Mouse (Mus musculus) heart, embryonic 13.5 days (tissue): ENCODE measurements around the gene Rab40c. TPM values are rescaled to one million over a fixed set of nuclear protein-coding genes. Genes with fewer than 3 reads are reported as not detected.

Experiments used
- ATAC-seq: fragments of 200-750 bp; cut with Nextera tagmentation; 2 replicates; pipeline ENCODE4 v1.8.0; 2017; ENCODE audit warnings: moderate TSS enrichment; ENCODE audit not compliant: insufficient number of reproducible peaks, low FRiP score, low TSS enrichment; ENCODE audit errors: extremely low read depth
- H3K27ac ChIP-seq: fragments of 300-500 bp; sonication (generic); replicated peaks from 2 replicates; pipeline ENCODE4 v1.5.1; 2015; ENCODE audit warnings: moderate library complexity, mild to moderate bottlenecking, inconsistent platforms
- H3K27me3 ChIP-seq: fragments of 300-500 bp; sonication (generic); replicated peaks from 2 replicates; pipeline ENCODE4 v1.6.1; 2015; ENCODE audit warnings: mild to moderate bottlenecking, inconsistent platforms
- H3K36me3 ChIP-seq: fragments of 300-500 bp; sonication (generic); 2 replicates; pipeline ENCODE4 v1.6.1; 2015; ENCODE audit warnings: mild to moderate bottlenecking, inconsistent platforms
- H3K4me1 ChIP-seq: fragments of 300-500 bp; sonication (generic); 2 replicates; pipeline ENCODE4 v1.6.1; 2015; ENCODE audit warnings: inconsistent platforms
- H3K4me2 ChIP-seq: fragments of 300-500 bp; sonication (generic); 2 replicates; pipeline ENCODE4 v1.6.1; 2015; ENCODE audit warnings: inconsistent platforms, mild to moderate bottlenecking, moderate library complexity
- H3K4me3 ChIP-seq: fragments of 300-500 bp; sonication (generic); 2 replicates; pipeline ENCODE4 v1.5.1; 2015; ENCODE audit warnings: moderate library complexity, mild to moderate bottlenecking, inconsistent platforms
- H3K9ac ChIP-seq: fragments of 300-500 bp; sonication (generic); 2 replicates; pipeline ENCODE4 v1.6.1; 2015; ENCODE audit warnings: inconsistent platforms, mild to moderate bottlenecking, moderate library complexity
- H3K9me3 ChIP-seq: fragments of 300-500 bp; sonication (generic); 2 replicates; pipeline ENCODE4 v1.6.1; 2016; ENCODE audit warnings: inconsistent platforms
- WGBS: fragments of 180-500 bp; shearing (Covaris S2); methylation state at CpG from one replicate; pipeline ENCODE4 v1.1.7; 2015; ENCODE audit warnings: mixed read lengths; 5-methylcytosine and 5-hydroxymethylcytosine counted together
- polyA plus RNA-seq: library from polyadenylated mRNA; unstranded; fragments of >200 nt; fragmentation: Nextera tagmentation; extraction: Ambion mirVana; gene quantifications from 2 replicates; pipeline ENCODE4 v1.2.1, GENCODE M21; 2015

The Rab40c gene
- polyA plus RNA-seq, 1 experiment from 2014 or later: 16.4 TPM

GRCm38 (mm10) chr17:25945517-25946155 is 26.1 kb upstream of the Rab40c start:
- 72% methylated on average over 9 of the region's 9 CpGs for WGBS
- H3K27ac ChIP-seq: no peak overlapping the region
- no peaks in the 10 kb centered on the region for H3K36me3 ChIP-seq
- no peak for ATAC-seq
- peaks cover 14% of the 10 kb centered on the region for H3K4me1 ChIP-seq
- H3K27me3 ChIP-seq: peaks cover 12% of the 10 kb centered on the region
- no peak overlapping the region for H3K9ac ChIP-seq
- H3K4me2 ChIP-seq: 0 out of 2 replicates have a peak overlapping the region, but pooled peaks have one; percentile 3
- no peak overlapping the region for H3K4me3 ChIP-seq
- H3K9me3 ChIP-seq: no peaks in the 10 kb centered on the region

DNA sequence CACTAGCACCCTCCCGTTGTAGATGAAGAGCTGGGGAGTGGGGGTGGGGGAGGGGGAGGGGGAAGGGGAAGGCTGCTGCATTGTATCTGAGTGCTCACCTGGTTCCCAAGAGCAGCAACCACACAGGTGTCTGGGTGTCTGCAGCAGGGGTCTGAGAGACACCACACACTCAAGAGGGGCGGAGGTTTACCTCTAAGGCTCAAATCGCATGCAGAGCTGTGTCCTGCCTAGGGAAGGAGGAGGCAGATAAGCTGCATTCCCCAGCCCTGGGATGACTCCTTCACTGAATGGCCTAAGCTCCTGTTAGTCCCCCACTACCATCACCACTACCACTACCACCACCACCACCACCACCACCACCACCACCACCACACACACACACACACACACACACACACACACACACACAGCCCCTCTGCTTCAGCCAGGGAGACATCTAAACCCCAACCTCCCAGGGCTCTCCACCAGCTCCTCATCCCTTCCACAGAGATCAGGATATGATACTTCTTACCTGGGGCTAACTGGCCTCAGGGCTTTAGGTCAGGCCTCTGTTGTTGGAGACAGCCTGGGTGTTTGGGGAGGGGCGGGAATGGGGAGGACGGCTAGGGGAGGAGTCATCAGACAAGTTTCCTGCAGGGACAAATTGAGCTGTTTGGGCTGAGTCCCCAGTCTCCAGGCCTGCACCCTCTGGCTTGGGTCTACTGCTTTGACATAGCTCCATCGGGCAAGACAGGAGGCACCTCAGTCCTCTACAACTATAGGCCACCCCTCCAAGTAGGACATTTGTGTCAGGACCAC is 25.0 kb upstream of the Rab40c start, which contains the start of the genes Pigq and Nhlrc4:
Gene Pigq (minus strand): TSS at position 571 of the 798 bp plus-strand sequence.
Gene Nhlrc4 (minus strand): TSS at position 596 of the 798 bp plus-strand sequence.
- H3K4me2 ChIP-seq: peak within 1 kb of the TSS; percentile 76; the same call in 1 of the 2 replicates
- peak within 1 kb of the TSS; percentile 70; the same call in 1 of the 2 replicates for H3K27ac ChIP-seq
- H3K27me3 ChIP-seq: peaks cover under 1% of the 10 kb centered on the region
- WGBS: 28% methylated on average over 6 of the region's 6 CpGs
- H3K4me1 ChIP-seq: peaks cover 23% of the 10 kb centered on the region
- ATAC-seq: no peak
- no peak within 1 kb of the TSS for H3K4me3 ChIP-seq
- H3K36me3 ChIP-seq: peaks cover 3% of the 10 kb centered on the region; the same call in 1 of the 2 replicates
- H3K9me3 ChIP-seq: no peaks in the 10 kb centered on the region
- no peak within 1 kb of the TSS for H3K9ac ChIP-seq

DNA sequence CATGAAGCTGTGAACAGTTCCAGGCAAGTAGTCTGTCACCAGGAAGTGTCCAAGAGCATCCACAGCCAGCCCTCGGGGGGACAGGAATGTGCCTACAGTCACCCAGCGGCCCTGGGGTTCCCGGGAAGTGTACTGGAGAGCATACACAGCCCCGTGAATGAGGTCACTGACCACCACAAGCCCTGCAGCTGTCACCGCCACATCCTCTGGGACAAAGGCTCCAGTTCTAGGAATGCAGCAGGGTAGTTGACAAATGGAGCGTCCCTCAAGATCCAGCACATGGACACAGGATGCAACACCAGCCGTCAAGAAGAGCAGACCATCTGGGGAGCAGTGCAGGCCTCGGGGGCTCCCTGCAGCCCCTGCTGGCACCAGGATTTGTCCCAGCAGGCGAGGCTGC is 24.2 kb upstream of the Rab40c start:
- Histone ChIP-seq H3K4me1 (peaks cover 23% of the 10 kb centered on the region), H3K9ac (no peak overlapping the region), H3K27me3 (no peaks in the 10 kb centered on the region), H3K36me3 (peaks cover 10% of the 10 kb centered on the region), H3K4me2 (peak overlapping the region; percentile 76), H3K9me3 (no peaks in the 10 kb centered on the region), H3K27ac (peak overlapping the region; percentile 70; the same call in 1 of the 2 replicates), H3K4me3 (no peak overlapping the region)
- WGBS: 58% methylated on average over 9 of the region's 9 CpGs
- no peak for ATAC-seq

GRCm38 (mm10) chr17:25943221-25943620 is 23.7 kb upstream of the Rab40c start:
- H3K36me3 ChIP-seq: peaks cover 16% of the 10 kb centered on the region
- 61% methylated on average over 3 of the region's 3 CpGs for WGBS
- H3K4me1 ChIP-seq: peaks cover 23% of the 10 kb centered on the region
- peak overlapping the region; percentile 70 for H3K27ac ChIP-seq
- no peaks in the 10 kb centered on the region for H3K27me3 ChIP-seq
- H3K9me3 ChIP-seq: no peaks in the 10 kb centered on the region
- peak overlapping the region; percentile 76 for H3K4me2 ChIP-seq
- H3K4me3 ChIP-seq: no peak overlapping the region; the same call in 1 of the 2 replicates
- no peak overlapping the region for H3K9ac ChIP-seq
- ATAC-seq: no peak

- H3K9ac ChIP-seq: peak overlapping the region; percentile 93
- H3K27ac ChIP-seq: peak overlapping the region; percentile 90
Measured at GRCm38 (mm10) chr17:25942597-25943151, 23.1 kb upstream of the Rab40c start.

GRCm38 (mm10) chr17:25941511-25942241 is 22.1 kb upstream of the Rab40c start:
- peak overlapping the region; percentile 79 for H3K4me3 ChIP-seq
- peak overlapping the region; percentile 93 for H3K9ac ChIP-seq
- WGBS: 3% methylated on average over 53 of the region's 54 CpGs
- no peaks in the 10 kb centered on the region for H3K9me3 ChIP-seq
- peak; percentile 24; the same call in 1 of the 2 replicates for ATAC-seq
- H3K4me2 ChIP-seq: peak overlapping the region; percentile 76
- H3K36me3 ChIP-seq: peaks cover 31% of the 10 kb centered on the region
- H3K27ac ChIP-seq: peak overlapping the region; percentile 90
- H3K27me3 ChIP-seq: no peaks in the 10 kb centered on the region
- peaks cover 18% of the 10 kb centered on the region for H3K4me1 ChIP-seq

More at GRCm38 (mm10) chr17:25942597-25943151, 23.1 kb upstream of the Rab40c start:
- Histone ChIP-seq H3K4me1 (peaks cover 21% of the 10 kb centered on the region), H3K36me3 (peaks cover 21% of the 10 kb centered on the region), H3K4me2 (peak overlapping the region; percentile 76), H3K4me3 (peak overlapping the region; percentile 79; the same call in 1 of the 2 replicates), H3K27me3 (no peaks in the 10 kb centered on the region), H3K9me3 (no peaks in the 10 kb centered on the region)
- peak; percentile 80; the same call in 1 of the 2 replicates for ATAC-seq
- 70% methylated on average over 2 of the region's 2 CpGs for WGBS

- Histone ChIP-seq H3K27ac (no peak overlapping the region), H3K4me2 (no peak overlapping the region), H3K4me3 (no peak overlapping the region), H3K4me1 (no peaks in the 10 kb centered on the region), H3K9me3 (no peaks in the 10 kb centered on the region), H3K36me3 (peaks cover 96% of the 10 kb centered on the region), H3K27me3 (no peaks in the 10 kb centered on the region), H3K9ac (no peak overlapping the region)
- ATAC-seq: no peak
- WGBS: 81% methylated on average over 1 of the region's 1 CpGs
Measured at GRCm38 (mm10) chr17:25934526-25934925, 15.0 kb upstream of the Rab40c start.

- Histone ChIP-seq H3K4me3 (no peak overlapping the region), H3K27ac (no peak overlapping the region), H3K27me3 (no peaks in the 10 kb centered on the region), H3K9me3 (no peaks in the 10 kb centered on the region), H3K4me1 (peaks cover 8% of the 10 kb centered on the region), H3K36me3 (peaks cover 52% of the 10 kb centered on the region), H3K9ac (no peak overlapping the region), H3K4me2 (no peak overlapping the region)
- ATAC-seq: no peak
- 73% methylated on average over 2 of the region's 2 CpGs for WGBS
Measured at GRCm38 (mm10) chr17:25925348-25925747, 5.8 kb upstream of the Rab40c start.

GRCm38 (mm10) chr17:25922120-25922519 is 2.6 kb upstream of the Rab40c start:
- Histone ChIP-seq H3K9me3 (no peaks in the 10 kb centered on the region), H3K4me1 (peaks cover 27% of the 10 kb centered on the region), H3K9ac (no peak overlapping the region), H3K36me3 (peaks cover 31% of the 10 kb centered on the region), H3K27me3 (no peaks in the 10 kb centered on the region), H3K27ac (no peak overlapping the region), H3K4me3 (no peak overlapping the region), H3K4me2 (no peak overlapping the region)
- ATAC-seq: no peak
- WGBS: 78% methylated on average over 5 of the region's 5 CpGs

DNA sequence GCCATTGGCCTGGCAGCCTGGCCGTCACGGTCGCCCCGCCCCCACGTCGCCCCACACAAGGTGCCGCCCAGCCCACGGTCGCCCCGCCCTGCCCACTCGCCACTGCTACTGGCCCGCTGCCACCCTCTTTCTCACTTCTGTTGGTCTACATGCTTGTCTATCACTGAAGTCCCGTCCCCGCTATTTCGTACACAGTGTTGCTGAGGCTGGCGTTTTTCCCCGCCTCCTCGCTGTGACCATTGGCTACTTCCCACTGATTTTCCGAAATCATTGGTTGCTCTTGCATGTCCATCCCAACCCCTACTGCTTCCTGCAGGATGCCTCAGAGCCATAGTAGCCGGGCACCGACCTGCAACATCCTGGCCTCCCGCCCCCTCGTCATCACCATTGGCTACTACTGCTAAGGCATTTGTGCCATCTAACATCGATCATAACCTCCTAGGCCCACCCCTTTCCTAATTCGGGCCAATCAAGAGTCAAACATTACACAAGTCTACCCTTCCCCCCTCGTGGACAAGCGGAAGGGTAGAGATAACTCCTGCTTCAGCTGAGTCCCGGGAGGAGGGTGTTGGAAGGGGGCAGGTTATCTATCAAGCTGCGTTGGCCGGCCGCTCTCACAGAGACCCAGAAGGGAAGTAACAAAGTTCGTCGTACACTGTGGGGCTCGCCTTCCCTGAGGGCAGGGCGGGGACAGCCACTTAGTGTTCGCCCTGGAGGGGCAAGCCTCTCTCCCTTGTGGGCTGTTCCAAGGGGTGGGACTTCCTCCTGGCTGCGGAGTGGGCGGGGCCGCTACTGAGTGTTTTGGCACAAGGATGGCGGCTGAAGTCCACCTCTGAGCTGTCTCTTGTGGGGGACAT is 487 bp upstream of the Rab40c start:
- H3K27me3 ChIP-seq: no peaks in the 10 kb centered on the region
- H3K27ac ChIP-seq: peak overlapping the region; percentile 97
- H3K4me1 ChIP-seq: peaks cover 34% of the 10 kb centered on the region
- ATAC-seq: peak; percentile 90
- H3K9me3 ChIP-seq: no peaks in the 10 kb centered on the region
- peak overlapping the region; percentile 98 for H3K4me2 ChIP-seq
- peak overlapping the region; percentile 98 for H3K4me3 ChIP-seq
- WGBS: under 1% methylated on average over 39 of the region's 40 CpGs
- H3K9ac ChIP-seq: peak overlapping the region; percentile 94
- H3K36me3 ChIP-seq: peaks cover 18% of the 10 kb centered on the region
